Mouse (Mus musculus) lung, adult 18-20 months (tissue): ENCODE results near the gene Tmprss5.

ENCODE experiments used
- DNase-seq, 2 experiments: peaks; one replicate each; pipeline ENCODE4 v3.0.0; 2022; ENCODE audit warnings: mixed read lengths in 2 of 2

Tmprss5 gene

GRCm38 (mm10) chr9:49081107-49081506 lies at the start of gene Tmprss5:
Gene Tmprss5, plus strand, starts transcription at chr9:49081260.
- DNase-seq: no peak

GRCm38 (mm10) chr9:49034764-49035163 lies 46.3 kb upstream of the Tmprss5 start:
- DNase-seq: no peak

- no peak for DNase-seq
Measured at GRCm38 (mm10) chr9:49050901-49051300, 30.2 kb upstream of the Tmprss5 start.

GRCm38 (mm10) chr9:49051349-49051748 lies 29.7 kb upstream of the Tmprss5 start:
- peak; percentile 44 to 50 for DNase-seq

GRCm38 (mm10) chr9:49054028-49054427 lies 27.0 kb upstream of the Tmprss5 start:
- no peak for DNase-seq

GRCm38 (mm10) chr9:49055333-49056205 lies 25.5 kb upstream of the Tmprss5 start, which contains the start of gene Zw10:
Gene Zw10, plus strand, starts transcription at chr9:49055613.
- DNase-seq: peak; percentile 95

- no peak for DNase-seq
Measured at GRCm38 (mm10) chr9:49076847-49077246, 4.2 kb upstream of the Tmprss5 start.

- peak; percentile 21 to 52 for DNase-seq
Measured at GRCm38 (mm10) chr9:49081561-49081960, 501 bp downstream of the Tmprss5 start.

- no peak for DNase-seq
Measured at GRCm38 (mm10) chr9:49087317-49087716, 6.3 kb downstream of the Tmprss5 start.

- no peak for DNase-seq
Measured at GRCm38 (mm10) chr9:49098871-49099270, 17.8 kb downstream of the Tmprss5 start.

- DNase-seq: no peak
Measured at GRCm38 (mm10) chr9:49102328-49102727, 21.3 kb downstream of the Tmprss5 start.

- no peak for DNase-seq
Measured at GRCm38 (mm10) chr9:49109101-49109500, 28.0 kb downstream of the Tmprss5 start.

GRCm38 (mm10) chr9:49110476-49111220 lies 29.6 kb downstream of the Tmprss5 start:
- peak in 1 of 2 experiments; percentile 25 for DNase-seq

GRCm38 (mm10) chr9:49111296-49111695 lies 30.2 kb downstream of the Tmprss5 start:
- DNase-seq: no peak

GRCm38 (mm10) chr9:49118271-49118825 lies 37.3 kb downstream of the Tmprss5 start:
- DNase-seq: no peak

- no peak for DNase-seq
Measured at GRCm38 (mm10) chr9:49119759-49120158, 38.7 kb downstream of the Tmprss5 start.

GRCm38 (mm10) chr9:49125706-49126105 lies 44.6 kb downstream of the Tmprss5 start:
- no peak for DNase-seq

GRCm38 (mm10) chr9:49130514-49131010 lies 49.5 kb downstream of the Tmprss5 start:
- DNase-seq: no peak

GRCm38 (mm10) chr9:49143841-49144240 lies 62.8 kb downstream of the Tmprss5 start:
- DNase-seq: no peak

GRCm38 (mm10) chr9:49145776-49146175 lies 64.7 kb downstream of the Tmprss5 start:
- DNase-seq: no peak

GRCm38 (mm10) chr9:49147031-49147430 lies 66.0 kb downstream of the Tmprss5 start:
- no peak for DNase-seq
